Mouse (Mus musculus) lung, adult 2 months (tissue): ENCODE data around the gene Camkmt.

Experiments used
- CTCF ChIP-seq: fragments of 200-500 bp; IDR thresholded peaks from 2 replicates; pipeline ENCODE4 v1.5.1; 2011; ENCODE audit warnings: mild to moderate bottlenecking, low read length, control low read depth; ENCODE audit not compliant: insufficient read depth
- POLR2A ChIP-seq: fragments of 200-500 bp; IDR thresholded peaks from 2 replicates; pipeline ENCODE4 v1.6.1; 2011; ENCODE audit warnings: low read depth, mild to moderate bottlenecking, control low read depth, low read length, borderline replicate concordance; ENCODE audit errors: extremely low read depth

GRCm38 (mm10) chr17:85072383-85072782 is 18.0 kb upstream of the Camkmt start:
- TF ChIP-seq CTCF (no peak), POLR2A (no peak)
